Mouse (Mus musculus) forebrain, postnatal 0 days (tissue): ENCODE data around the gene Shh. TPM values are rescaled to one million over a fixed set of nuclear protein-coding genes. Genes with fewer than 3 reads are reported as not detected.

Source experiments
- ATAC-seq: fragments of 200-750 bp; cut with Nextera tagmentation; 2 replicates; pipeline ENCODE4 v1.8.0; 2017; ENCODE audit warnings: mild to moderate bottlenecking, moderate library complexity
- DNase-seq: peaks from one replicate; pipeline ENCODE4 v3.0.0-alpha.2; 2015
- H3K27ac ChIP-seq: fragments of 300-500 bp; sonication (generic); 2 replicates; pipeline ENCODE4 v1.5.1; 2014; ENCODE audit warnings: low read depth, mild to moderate bottlenecking, antibody characterized with exemption, low read length, moderate library complexity, mixed read lengths
- H3K27me3 ChIP-seq: fragments of 300-500 bp; sonication (generic); 2 replicates; pipeline ENCODE4 v1.6.1; 2014; ENCODE audit warnings: mild to moderate bottlenecking, low read length, mixed read lengths; ENCODE audit not compliant: insufficient read depth
- H3K36me3 ChIP-seq: fragments of 300-500 bp; sonication (generic); 2 replicates; pipeline ENCODE4 v1.6.1; 2014; ENCODE audit warnings: mild to moderate bottlenecking, moderate library complexity; ENCODE audit not compliant: insufficient read depth
- H3K4me1 ChIP-seq: fragments of 300-500 bp; sonication (generic); 2 replicates; pipeline ENCODE4 v1.6.1; 2014; ENCODE audit warnings: antibody characterized with exemption; ENCODE audit not compliant: insufficient read depth
- H3K4me2 ChIP-seq: fragments of 300-500 bp; sonication (generic); 2 replicates; pipeline ENCODE4 v1.6.1; 2014; ENCODE audit warnings: low read depth, mild to moderate bottlenecking, moderate library complexity
- H3K4me3 ChIP-seq: fragments of 300-500 bp; sonication (generic); 2 replicates; pipeline ENCODE4 v1.5.1; 2014; ENCODE audit warnings: low read depth, low read length, mixed read lengths
- H3K9ac ChIP-seq: fragments of 300-500 bp; sonication (generic); 2 replicates; pipeline ENCODE4 v1.6.1; 2014; ENCODE audit warnings: mild to moderate bottlenecking
- H3K9me3 ChIP-seq: fragments of 300-500 bp; sonication (generic); 2 replicates; pipeline ENCODE4 v1.6.1; 2016; ENCODE audit warnings: low read length
- CTCF ChIP-seq: sonication (generic); IDR thresholded peaks from 2 replicates; pipeline ENCODE4 v1.5.1; 2016; ENCODE audit warnings: antibody characterized with exemption, control low read depth, low read depth
- WGBS: fragments of 180-500 bp; shearing (Covaris S2); extraction: QIAGEN DNeasy Blood & Tissue Kit; methylation state at CpG from one replicate; pipeline ENCODE4 v1.1.7; 2014; 5-methylcytosine and 5-hydroxymethylcytosine counted together
- polyA plus RNA-seq: library from polyadenylated mRNA; unstranded; fragments of >200 nt; fragmentation: Nextera tagmentation; extraction: Ambion mirVana; gene quantifications from 2 replicates; pipeline ENCODE4 v1.2.1, GENCODE M21; 2015
- total RNA-seq: library from RNA; depleted of rRNA; stranded (reverse); fragments of >200 nt; gene quantifications from 2 replicates; pipeline ENCODE4 v1.2.3, GENCODE M21; 2014

The Shh gene
- total and polyA plus RNA-seq, 2 experiments from 2014 or later = 0.65 to 3.0 TPM

DNA sequence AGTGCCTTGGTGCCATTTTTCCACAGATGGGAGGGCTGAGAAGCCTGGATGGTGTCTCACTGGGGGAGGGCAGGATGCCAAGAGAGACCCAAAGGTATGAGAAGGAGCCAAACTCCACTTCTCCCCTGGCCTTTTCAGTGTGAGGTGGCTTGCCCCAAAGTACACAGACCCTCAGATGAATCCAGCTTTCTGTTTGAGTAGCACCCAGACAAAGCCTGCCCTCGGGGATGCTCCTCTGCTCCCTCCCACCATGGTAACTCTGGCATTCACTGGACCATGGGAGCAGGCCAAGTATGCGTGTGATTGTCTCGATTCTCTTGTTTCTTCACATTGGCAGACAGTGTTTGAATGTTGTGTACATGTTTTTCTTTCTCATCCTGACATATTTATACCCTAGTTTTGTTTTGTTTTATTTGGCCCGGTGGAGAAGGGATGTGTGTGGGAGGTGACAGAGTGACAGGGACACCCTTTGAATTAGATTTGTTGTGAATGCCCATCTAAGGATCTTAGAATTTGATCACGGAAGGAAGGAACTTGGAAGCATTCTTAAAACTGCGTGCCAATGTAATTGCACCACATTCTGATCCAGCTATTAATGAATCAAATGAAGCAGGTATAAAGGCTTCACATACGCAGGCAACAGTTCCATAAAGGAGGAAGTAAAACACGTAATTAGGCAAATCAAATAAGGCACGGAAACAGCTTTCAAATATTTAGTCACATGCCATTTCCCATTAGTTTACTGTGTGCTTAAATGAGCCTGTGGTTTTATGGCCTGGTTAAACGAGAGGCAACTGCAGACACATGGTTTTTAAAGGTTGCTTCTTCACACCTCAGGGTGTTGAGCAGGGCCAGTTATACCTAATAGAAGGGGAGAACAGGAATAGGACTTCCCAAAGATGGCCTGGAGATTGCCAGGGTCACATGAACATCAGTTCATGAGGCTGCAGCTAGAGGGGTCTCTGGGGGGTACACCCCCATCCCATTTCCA lies 9.6 kb upstream of the Shh start:
- H3K9me3 ChIP-seq = no peaks in the 10 kb centered on the region
- H3K4me2 ChIP-seq = no peak overlapping the region
- WGBS = 24% methylated on average over 10 of the region's 10 CpGs
- no peak overlapping the region for H3K9ac ChIP-seq
- DNase-seq (no peak), ATAC-seq (no peak)
- no peaks in the 10 kb centered on the region for H3K4me1 ChIP-seq
- H3K4me3 ChIP-seq = no peak overlapping the region
- no peak overlapping the region for H3K27ac ChIP-seq
- no peaks in the 10 kb centered on the region for H3K36me3 ChIP-seq
- no peaks in the 10 kb centered on the region for H3K27me3 ChIP-seq
- TF ChIP-seq CTCF = no peak

DNA sequence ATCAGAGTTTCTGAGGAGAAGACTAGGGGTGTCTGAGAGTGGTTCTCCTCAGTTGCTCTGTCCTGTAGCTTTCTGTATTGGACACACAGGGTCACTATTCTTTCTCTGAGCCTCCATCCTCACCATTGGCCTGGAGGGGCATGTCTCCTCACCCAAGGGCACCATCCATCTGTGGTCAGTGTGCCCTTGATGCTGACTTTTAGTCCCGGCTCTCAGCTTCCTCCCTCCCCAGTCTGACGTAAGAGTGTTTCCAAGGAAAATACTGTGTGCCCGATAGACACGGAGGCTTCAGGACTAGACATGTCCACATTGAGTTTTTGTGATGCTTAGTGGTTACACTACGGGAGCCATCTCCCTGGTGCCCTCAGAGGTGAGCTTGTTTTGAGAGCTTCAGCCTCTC lies 6.5 kb upstream of the Shh start:
- no peaks in the 10 kb centered on the region for H3K4me1 ChIP-seq
- H3K27me3 ChIP-seq = peaks cover 13% of the 10 kb centered on the region
- no peak overlapping the region for H3K9ac ChIP-seq
- no peak for TF ChIP-seq CTCF
- no peak for DNase-seq
- no peaks in the 10 kb centered on the region for H3K36me3 ChIP-seq
- no peak for ATAC-seq
- H3K4me2 ChIP-seq = no peak overlapping the region
- H3K4me3 ChIP-seq = no peak overlapping the region
- WGBS = 89% methylated on average over 5 of the region's 5 CpGs
- H3K9me3 ChIP-seq = no peaks in the 10 kb centered on the region
- no peak overlapping the region for H3K27ac ChIP-seq

DNA sequence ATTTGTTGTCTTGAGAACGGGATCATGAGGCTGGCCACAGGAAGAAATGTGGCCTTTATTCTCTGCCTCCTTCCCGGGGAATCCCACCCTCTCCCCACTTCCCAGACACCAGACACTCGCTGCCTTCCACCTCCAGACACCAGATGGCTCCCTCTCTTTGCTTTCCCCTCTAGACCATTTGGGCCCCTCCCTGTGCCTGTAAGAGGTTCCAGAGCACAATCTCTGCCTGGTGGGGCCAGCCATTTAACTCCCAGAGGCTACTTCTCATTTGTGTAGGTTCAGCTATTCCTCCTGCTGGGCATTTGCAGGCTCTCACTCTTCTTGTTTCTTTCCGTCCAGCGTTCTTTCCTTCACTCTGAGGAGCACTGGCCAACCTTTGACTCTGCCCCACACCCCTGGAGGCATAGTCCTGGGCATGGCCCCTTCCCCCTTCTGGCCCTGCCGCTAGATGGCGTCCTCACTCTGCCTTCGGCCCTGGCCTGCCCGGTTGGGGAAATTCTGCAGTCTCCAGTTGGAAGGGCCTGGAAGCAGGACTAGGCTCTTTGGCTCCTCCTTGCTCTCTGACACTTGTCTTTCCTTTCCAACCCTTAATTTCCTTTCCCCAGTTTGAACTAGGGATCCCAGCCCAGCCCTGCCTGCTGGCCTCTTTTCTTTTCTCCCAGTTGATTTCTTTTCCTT lies 2.6 kb upstream of the Shh start:
- Histone ChIP-seq H3K27ac (no peak overlapping the region), H3K36me3 (no peaks in the 10 kb centered on the region), H3K9me3 (no peaks in the 10 kb centered on the region), H3K9ac (no peak overlapping the region), H3K4me2 (no peak overlapping the region), H3K4me1 (peaks cover 9% of the 10 kb centered on the region; the same call in 1 of the 2 replicates), H3K4me3 (no peak overlapping the region), H3K27me3 (peaks cover 41% of the 10 kb centered on the region)
- WGBS = 7% methylated on average over 9 of the region's 9 CpGs
- peak; percentile 61 for TF ChIP-seq CTCF
- ATAC-seq = 0 out of 2 replicates have a peak, but pooled peaks have one; percentile 42
- DNase-seq = peak; percentile 46

DNA sequence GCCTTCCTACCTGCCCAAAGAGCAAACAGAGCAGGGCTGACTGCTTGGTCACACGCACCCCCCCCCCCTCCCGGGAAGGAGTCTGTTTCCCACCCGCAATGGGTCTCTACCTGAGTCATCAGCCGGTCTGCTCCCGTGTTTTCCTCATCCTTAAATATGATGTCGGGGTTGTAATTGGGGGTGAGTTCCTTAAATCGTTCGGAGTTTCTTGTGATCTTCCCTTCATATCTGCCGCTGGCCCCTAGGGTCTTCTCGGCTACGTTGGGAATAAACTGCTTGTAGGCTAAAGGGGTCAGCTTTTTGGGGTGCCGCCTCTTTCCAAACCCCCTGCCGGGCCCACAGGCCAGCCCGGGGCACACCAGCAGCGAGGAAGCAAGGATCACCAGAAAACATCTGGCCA lies 705 bp downstream of the Shh start:
- no peaks in the 10 kb centered on the region for H3K9me3 ChIP-seq
- WGBS = 1% methylated on average over 15 of the region's 15 CpGs
- H3K4me1 ChIP-seq = peaks cover 12% of the 10 kb centered on the region
- TF ChIP-seq CTCF = no peak
- ATAC-seq = no peak
- peaks cover 74% of the 10 kb centered on the region for H3K27me3 ChIP-seq
- peak overlapping the region; percentile 91 for H3K4me2 ChIP-seq
- DNase-seq = no peak
- H3K4me3 ChIP-seq = peak overlapping the region; percentile 55
- peak overlapping the region; percentile 57; the same call in 1 of the 2 replicates for H3K27ac ChIP-seq
- H3K9ac ChIP-seq = peak overlapping the region; percentile 53
- H3K36me3 ChIP-seq = no peaks in the 10 kb centered on the region

DNA sequence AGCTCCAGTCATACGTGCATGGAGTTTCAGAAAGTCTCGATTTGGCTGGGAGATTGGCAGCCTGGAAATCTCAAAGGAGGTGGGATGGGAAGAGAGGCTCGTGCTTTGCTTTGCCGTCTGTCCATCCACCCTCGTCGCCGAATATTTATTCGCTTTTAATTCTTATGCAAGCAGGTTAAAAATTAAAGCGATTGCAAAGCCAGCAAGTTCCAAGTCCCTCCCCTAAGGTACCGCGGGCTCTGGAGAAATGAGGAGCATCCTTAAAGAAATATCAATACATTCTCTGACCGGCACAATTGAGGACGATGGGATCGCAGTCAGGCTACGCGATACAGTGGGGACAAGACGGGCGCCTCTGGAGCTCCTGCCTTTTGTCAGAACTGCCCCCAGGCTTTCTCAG lies 1.5 kb downstream of the Shh start:
- ATAC-seq (no peak), DNase-seq (no peak)
- H3K27me3 ChIP-seq = peaks cover 82% of the 10 kb centered on the region
- 1% methylated on average over 18 of the region's 18 CpGs for WGBS
- peak overlapping the region; percentile 55 for H3K4me3 ChIP-seq
- no peak for TF ChIP-seq CTCF
- H3K4me2 ChIP-seq = peak overlapping the region; percentile 91
- H3K9me3 ChIP-seq = no peaks in the 10 kb centered on the region
- no peak overlapping the region for H3K27ac ChIP-seq
- no peaks in the 10 kb centered on the region for H3K36me3 ChIP-seq
- H3K9ac ChIP-seq = peak overlapping the region; percentile 53
- H3K4me1 ChIP-seq = peaks cover 12% of the 10 kb centered on the region

DNA sequence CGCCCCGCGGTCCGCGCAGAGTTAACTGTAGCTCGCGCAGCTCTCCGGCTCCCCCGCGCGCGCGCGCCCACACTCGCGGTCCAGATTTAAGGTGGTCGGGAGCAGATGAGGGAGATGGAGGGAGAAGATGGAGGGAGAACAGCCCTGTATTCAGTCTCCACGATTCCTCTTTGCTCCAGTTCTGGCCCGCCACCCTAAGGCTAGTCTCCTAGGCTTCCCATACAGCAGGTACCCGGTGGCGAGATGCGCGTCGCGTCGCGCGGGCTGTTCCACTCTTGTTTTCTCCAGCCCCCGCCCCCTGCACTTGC lies 2.0 kb downstream of the Shh start:
- Histone ChIP-seq H3K4me2 (peak overlapping the region; percentile 91), H3K36me3 (no peaks in the 10 kb centered on the region), H3K9me3 (no peaks in the 10 kb centered on the region), H3K27ac (no peak overlapping the region), H3K27me3 (peaks cover 87% of the 10 kb centered on the region), H3K4me3 (peak overlapping the region; percentile 55), H3K4me1 (peaks cover 12% of the 10 kb centered on the region), H3K9ac (peak overlapping the region; percentile 53)
- under 1% methylated on average over 29 of the region's 29 CpGs for WGBS
- no peak for TF ChIP-seq CTCF
- ATAC-seq (peak; percentile 66), DNase-seq (peak; percentile 70)
